Mouse (Mus musculus): ENCODE data around the gene Sephs2. TPM values are rescaled to one million over a fixed set of nuclear protein-coding genes. Genes with fewer than 3 reads are reported as not detected.

The Sephs2 gene
- 59.4 and 59.7 TPM in 2 replicates for polyA plus RNA-seq (2015; fragmentation: Nextera tagmentation; extraction: Ambion mirVana)

DNA sequence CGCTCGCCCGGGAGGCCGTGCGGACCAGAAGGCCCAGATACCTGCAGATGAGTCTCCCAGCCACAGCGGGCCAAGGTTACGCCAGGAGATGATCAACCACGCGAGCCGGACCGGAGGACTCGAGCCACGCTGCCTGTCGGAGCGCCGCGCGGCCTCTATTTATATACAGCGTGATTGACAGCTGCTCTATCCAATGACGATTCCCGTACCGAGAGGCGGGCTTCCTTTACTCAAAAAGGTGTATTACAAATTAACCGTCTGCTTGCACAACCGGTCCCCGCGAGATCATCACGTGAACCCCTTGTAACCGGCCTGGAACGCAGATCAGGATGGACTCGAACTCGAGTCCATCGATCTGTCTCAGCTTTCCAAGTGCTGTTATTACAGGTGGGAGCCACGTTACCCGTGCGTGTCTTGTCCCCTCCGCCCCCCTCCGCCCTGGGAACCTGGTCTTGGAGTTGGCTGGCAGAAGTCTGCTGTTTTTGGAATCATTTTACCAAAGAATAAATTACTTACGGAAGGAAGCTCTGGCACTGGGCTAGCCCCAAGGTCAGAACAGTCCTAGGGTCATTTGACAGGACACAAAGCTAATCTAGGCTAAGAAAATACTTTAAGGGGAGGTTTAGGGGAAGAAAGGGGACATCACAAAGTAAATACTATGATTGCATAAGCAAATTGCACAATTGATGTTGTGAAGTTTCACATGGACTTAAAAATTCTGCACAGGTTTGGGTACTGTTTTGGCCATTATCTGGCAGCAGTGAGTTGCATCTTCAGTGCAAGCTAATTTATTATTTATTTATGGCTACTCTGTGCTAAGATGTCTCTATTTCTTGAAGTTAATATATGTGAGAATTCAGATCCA lies at the start of gene Sephs2:
Sephs2 (minus strand) TSS at position 131 of the 865 bp plus-strand sequence.
- H3K27me3 ChIP-seq (ENCODE audit: control insufficient read depth, insufficient read depth, low read depth, low read length), result no peaks in the 10 kb centered on the region
- H3K36me3 ChIP-seq (ENCODE audit: control insufficient read depth, insufficient read depth, low read length), result peaks cover under 1% of the 10 kb centered on the region
- no peaks in the 10 kb centered on the region for H3K9me3 ChIP-seq (replicated peaks; ENCODE audit: control insufficient read depth, low read length, poor library complexity, severe bottlenecking)
- peak; percentile 94 for ATAC-seq
- H3K4me1 ChIP-seq (ENCODE audit: control insufficient read depth, insufficient read depth, low read length), result peaks cover 18% of the 10 kb centered on the region
- peak within 1 kb of the TSS; percentile 86 for H3K9ac ChIP-seq (ENCODE audit: low read depth, low read length)
- H3K4me2 ChIP-seq (ENCODE audit: low read length), result peak within 1 kb of the TSS; percentile 95
- 3% methylated on average over 39 of the region's 39 CpGs for WGBS
- H3K27ac ChIP-seq (ENCODE audit: low read length), result peak within 1 kb of the TSS; percentile 89
- peak within 1 kb of the TSS; percentile 73 for H3K4me3 ChIP-seq (ENCODE audit: low read depth, low read length)

DNA sequence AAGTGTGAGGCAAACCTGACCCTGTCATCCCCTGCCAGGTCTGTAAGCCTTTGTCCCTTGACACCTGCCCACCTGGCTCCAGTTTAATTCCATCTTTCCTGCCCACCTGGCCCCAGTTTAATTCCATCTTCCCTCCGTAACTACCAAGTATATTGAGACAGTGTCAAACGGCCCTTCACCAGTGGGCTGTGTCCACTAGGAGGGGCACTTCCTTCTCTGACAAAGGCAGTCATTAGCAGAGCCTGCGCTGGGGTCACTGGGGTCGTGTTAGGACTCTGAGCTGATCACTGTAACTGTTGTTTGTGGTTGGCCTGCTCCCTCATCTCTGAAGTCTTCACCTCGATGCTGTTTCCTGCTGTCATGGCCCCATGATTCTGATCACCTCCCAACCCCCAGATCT lies 48.2 kb upstream of the Sephs2 start:
- Histone ChIP-seq H3K4me3 (ENCODE audit: low read depth, low read length) (no peak overlapping the region), H3K27me3 (ENCODE audit: control insufficient read depth, insufficient read depth, low read depth, low read length) (no peaks in the 10 kb centered on the region), H3K4me1 (ENCODE audit: control insufficient read depth, insufficient read depth, low read length) (no peaks in the 10 kb centered on the region), H3K36me3 (ENCODE audit: control insufficient read depth, insufficient read depth, low read length) (no peaks in the 10 kb centered on the region), H3K27ac (ENCODE audit: low read length) (no peak overlapping the region), H3K4me2 (ENCODE audit: low read length) (no peak overlapping the region), H3K9me3 (replicated peaks; ENCODE audit: control insufficient read depth, low read length, poor library complexity, severe bottlenecking) (no peaks in the 10 kb centered on the region), H3K9ac (ENCODE audit: low read depth, low read length) (no peak overlapping the region)
- no peak for ATAC-seq
- 51% methylated on average over 5 of the region's 5 CpGs for WGBS

DNA sequence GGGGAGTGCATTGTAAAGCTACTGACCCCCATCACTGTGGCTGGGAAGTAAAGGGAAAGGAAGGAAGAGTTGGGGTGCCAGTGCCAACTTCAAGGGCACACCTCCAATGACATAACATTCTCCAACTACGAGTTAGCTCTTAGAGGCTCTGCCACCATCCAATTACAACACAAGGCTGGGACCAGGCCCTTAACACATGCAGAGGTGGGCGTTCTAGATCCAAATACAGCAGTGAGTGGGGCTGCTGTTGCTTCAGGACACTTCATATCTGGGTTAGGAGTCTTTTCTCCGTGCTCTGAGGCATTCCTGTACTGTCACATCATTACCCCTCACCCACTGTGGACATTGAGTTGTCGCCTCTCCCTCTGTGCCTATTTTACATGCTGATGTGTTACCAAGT lies 47.3 kb upstream of the Sephs2 start:
- Histone ChIP-seq H3K9ac (ENCODE audit: low read depth, low read length) (no peak overlapping the region), H3K4me2 (ENCODE audit: low read length) (no peak overlapping the region), H3K27ac (ENCODE audit: low read length) (no peak overlapping the region), H3K9me3 (replicated peaks; ENCODE audit: control insufficient read depth, low read length, poor library complexity, severe bottlenecking) (no peaks in the 10 kb centered on the region), H3K4me3 (ENCODE audit: low read depth, low read length) (no peak overlapping the region), H3K36me3 (ENCODE audit: control insufficient read depth, insufficient read depth, low read length) (no peaks in the 10 kb centered on the region), H3K4me1 (ENCODE audit: control insufficient read depth, insufficient read depth, low read length) (no peaks in the 10 kb centered on the region), H3K27me3 (ENCODE audit: control insufficient read depth, insufficient read depth, low read depth, low read length) (no peaks in the 10 kb centered on the region)
- ATAC-seq, result no peak
- WGBS, result 74% methylated on average over 4 of the region's 4 CpGs

DNA sequence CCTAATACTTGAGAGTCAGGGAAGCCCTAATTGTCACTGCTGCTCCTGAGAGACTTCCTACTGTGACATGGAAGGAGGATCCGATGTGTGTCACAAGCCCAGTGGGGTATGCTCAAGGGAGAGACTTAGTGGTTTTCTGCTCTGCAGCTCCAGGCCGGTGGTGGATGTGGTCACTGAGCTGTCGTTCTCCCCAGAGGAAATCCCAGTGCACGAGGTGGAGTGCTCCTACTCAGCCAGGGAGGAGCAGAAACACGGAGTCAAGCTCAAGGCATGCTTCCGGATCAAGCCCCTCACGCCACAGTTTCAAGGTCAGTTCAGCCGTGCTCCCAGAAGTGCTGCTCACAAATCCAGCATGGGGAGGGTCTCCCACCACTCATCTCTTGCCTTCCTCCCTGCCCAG lies 40.1 kb upstream of the Sephs2 start:
- Histone ChIP-seq H3K4me1 (ENCODE audit: control insufficient read depth, insufficient read depth, low read length) (no peaks in the 10 kb centered on the region), H3K36me3 (ENCODE audit: control insufficient read depth, insufficient read depth, low read length) (no peaks in the 10 kb centered on the region), H3K9ac (ENCODE audit: low read depth, low read length) (no peak overlapping the region), H3K4me3 (ENCODE audit: low read depth, low read length) (no peak overlapping the region), H3K4me2 (ENCODE audit: low read length) (no peak overlapping the region), H3K27ac (ENCODE audit: low read length) (no peak overlapping the region), H3K9me3 (replicated peaks; ENCODE audit: control insufficient read depth, low read length, poor library complexity, severe bottlenecking) (no peaks in the 10 kb centered on the region), H3K27me3 (ENCODE audit: control insufficient read depth, insufficient read depth, low read depth, low read length) (no peaks in the 10 kb centered on the region)
- 37% methylated on average over 8 of the region's 8 CpGs for WGBS
- ATAC-seq, result no peak

DNA sequence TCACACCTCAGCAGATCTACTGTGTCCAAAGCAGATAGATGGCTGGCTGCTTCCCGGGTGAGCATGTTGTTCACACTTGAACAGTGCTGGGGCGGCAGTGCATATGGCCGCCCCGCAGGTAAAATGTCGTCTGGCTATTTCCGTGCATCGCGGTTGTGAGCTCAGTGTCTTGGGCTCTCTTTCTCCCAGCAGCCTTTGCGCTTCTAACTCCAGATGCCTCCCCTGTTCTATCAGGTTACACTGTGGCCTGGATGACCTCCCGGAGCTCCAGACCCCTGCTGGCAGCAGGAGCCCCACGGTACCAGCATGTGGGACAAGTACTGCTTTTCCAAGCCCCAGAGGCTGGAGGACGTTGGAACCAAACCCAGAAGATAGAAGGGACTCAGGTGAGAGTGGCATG lies 36.1 kb upstream of the Sephs2 start:
- Histone ChIP-seq H3K9ac (ENCODE audit: low read depth, low read length) (no peak overlapping the region), H3K4me2 (ENCODE audit: low read length) (no peak overlapping the region), H3K4me3 (ENCODE audit: low read depth, low read length) (no peak overlapping the region), H3K27ac (ENCODE audit: low read length) (no peak overlapping the region), H3K27me3 (ENCODE audit: control insufficient read depth, insufficient read depth, low read depth, low read length) (no peaks in the 10 kb centered on the region), H3K4me1 (ENCODE audit: control insufficient read depth, insufficient read depth, low read length) (no peaks in the 10 kb centered on the region), H3K36me3 (ENCODE audit: control insufficient read depth, insufficient read depth, low read length) (no peaks in the 10 kb centered on the region), H3K9me3 (replicated peaks; ENCODE audit: control insufficient read depth, low read length, poor library complexity, severe bottlenecking) (no peaks in the 10 kb centered on the region)
- 74% methylated on average over 12 of the region's 12 CpGs for WGBS
- no peak for ATAC-seq

DNA sequence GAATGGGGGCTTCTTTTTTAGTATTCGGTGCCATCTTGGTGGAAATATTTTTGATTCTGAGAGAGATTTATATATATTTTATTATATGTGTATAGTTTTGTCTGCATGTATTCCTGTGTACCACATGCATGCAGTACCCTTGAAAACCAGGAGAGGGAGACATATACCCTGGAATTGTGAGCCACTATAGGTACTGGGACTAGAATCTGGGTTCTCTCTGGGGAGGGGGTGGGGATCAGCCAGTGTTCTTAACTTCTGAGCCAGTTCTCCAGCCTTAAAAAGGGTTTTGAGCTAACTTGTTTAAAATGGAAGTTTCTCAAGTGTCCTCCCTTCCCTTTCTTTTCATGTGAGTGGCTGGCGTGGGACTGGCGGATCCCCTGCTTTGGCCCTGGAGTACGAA lies 35.0 kb upstream of the Sephs2 start:
- H3K4me1 ChIP-seq (ENCODE audit: control insufficient read depth, insufficient read depth, low read length), result no peaks in the 10 kb centered on the region
- WGBS, result 60% methylated on average over 4 of the region's 4 CpGs
- no peak overlapping the region for H3K27ac ChIP-seq (ENCODE audit: low read length)
- no peak overlapping the region for H3K4me2 ChIP-seq (ENCODE audit: low read length)
- no peak for ATAC-seq
- no peaks in the 10 kb centered on the region for H3K27me3 ChIP-seq (ENCODE audit: control insufficient read depth, insufficient read depth, low read depth, low read length)
- no peaks in the 10 kb centered on the region for H3K9me3 ChIP-seq (replicated peaks; ENCODE audit: control insufficient read depth, low read length, poor library complexity, severe bottlenecking)
- no peak overlapping the region for H3K4me3 ChIP-seq (ENCODE audit: low read depth, low read length)
- no peaks in the 10 kb centered on the region for H3K36me3 ChIP-seq (ENCODE audit: control insufficient read depth, insufficient read depth, low read length)
- no peak overlapping the region for H3K9ac ChIP-seq (ENCODE audit: low read depth, low read length)

DNA sequence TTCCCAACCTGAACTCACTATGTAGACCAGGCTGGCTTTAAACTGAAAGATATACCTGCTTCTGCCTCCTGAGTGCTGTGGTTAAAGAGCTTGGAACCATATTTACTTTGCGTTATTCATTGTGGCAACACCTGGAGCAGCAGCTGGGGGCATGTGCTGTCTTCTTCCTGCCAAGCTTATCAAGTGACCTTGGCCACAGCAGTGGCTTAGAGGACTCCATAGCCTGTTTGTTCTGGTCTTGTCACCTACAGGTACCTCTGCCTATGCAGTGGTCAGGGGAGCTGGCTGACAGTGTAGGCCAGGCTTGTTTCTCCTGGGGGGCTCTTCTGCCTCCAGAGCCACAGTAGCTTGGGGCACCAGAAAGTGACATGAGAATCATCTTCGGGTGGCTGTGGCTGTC lies 34.6 kb upstream of the Sephs2 start:
- Histone ChIP-seq H3K9ac (ENCODE audit: low read depth, low read length) (no peak overlapping the region), H3K4me3 (ENCODE audit: low read depth, low read length) (no peak overlapping the region), H3K36me3 (ENCODE audit: control insufficient read depth, insufficient read depth, low read length) (no peaks in the 10 kb centered on the region), H3K27ac (ENCODE audit: low read length) (no peak overlapping the region), H3K4me1 (ENCODE audit: control insufficient read depth, insufficient read depth, low read length) (no peaks in the 10 kb centered on the region), H3K27me3 (ENCODE audit: control insufficient read depth, insufficient read depth, low read depth, low read length) (no peaks in the 10 kb centered on the region), H3K4me2 (ENCODE audit: low read length) (no peak overlapping the region), H3K9me3 (replicated peaks; ENCODE audit: control insufficient read depth, low read length, poor library complexity, severe bottlenecking) (no peaks in the 10 kb centered on the region)
- 84% methylated on average over 2 of the region's 2 CpGs for WGBS
- ATAC-seq, result no peak

DNA sequence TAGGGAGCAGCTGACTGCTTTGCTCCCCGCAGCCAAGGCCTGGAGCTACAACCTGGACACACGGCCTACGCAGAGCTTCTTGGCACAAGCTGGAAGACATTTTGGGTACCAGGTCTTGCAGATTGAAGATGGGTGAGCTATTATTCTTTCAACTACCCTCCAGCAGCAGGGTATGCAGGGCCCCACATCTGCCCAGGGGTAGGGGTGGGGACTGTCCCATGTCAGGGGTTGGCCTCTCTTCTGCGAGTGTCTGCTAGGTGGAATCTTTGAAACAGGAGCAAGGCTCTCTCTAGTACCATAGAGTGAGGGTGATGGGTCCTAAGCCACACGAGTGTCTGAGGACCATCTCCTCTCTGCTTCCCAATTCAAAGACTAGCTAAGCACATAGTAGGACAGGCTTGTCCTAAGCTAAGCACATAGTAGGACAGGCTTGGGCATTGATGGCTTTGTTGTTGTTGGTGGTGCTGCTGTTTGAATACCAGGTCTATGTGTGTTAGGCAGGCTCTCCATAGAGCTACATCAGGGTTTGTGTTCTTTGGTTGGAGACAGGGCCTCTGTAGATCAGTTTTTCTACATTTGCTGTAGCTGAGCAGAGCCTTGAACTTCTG lies 23.8 kb upstream of the Sephs2 start:
- H3K27ac ChIP-seq (ENCODE audit: low read length), result no peak overlapping the region
- ATAC-seq, result no peak
- H3K27me3 ChIP-seq (ENCODE audit: control insufficient read depth, insufficient read depth, low read depth, low read length), result no peaks in the 10 kb centered on the region; the same call in 1 of the 2 replicates
- no peak overlapping the region for H3K9ac ChIP-seq (ENCODE audit: low read depth, low read length)
- H3K4me1 ChIP-seq (ENCODE audit: control insufficient read depth, insufficient read depth, low read length), result no peaks in the 10 kb centered on the region
- no peak overlapping the region for H3K4me3 ChIP-seq (ENCODE audit: low read depth, low read length)
- H3K9me3 ChIP-seq (replicated peaks; ENCODE audit: control insufficient read depth, low read length, poor library complexity, severe bottlenecking), result no peaks in the 10 kb centered on the region
- no peaks in the 10 kb centered on the region for H3K36me3 ChIP-seq (ENCODE audit: control insufficient read depth, insufficient read depth, low read length)
- WGBS, result 91% methylated on average over 5 of the region's 5 CpGs
- no peak overlapping the region for H3K4me2 ChIP-seq (ENCODE audit: low read length)

DNA sequence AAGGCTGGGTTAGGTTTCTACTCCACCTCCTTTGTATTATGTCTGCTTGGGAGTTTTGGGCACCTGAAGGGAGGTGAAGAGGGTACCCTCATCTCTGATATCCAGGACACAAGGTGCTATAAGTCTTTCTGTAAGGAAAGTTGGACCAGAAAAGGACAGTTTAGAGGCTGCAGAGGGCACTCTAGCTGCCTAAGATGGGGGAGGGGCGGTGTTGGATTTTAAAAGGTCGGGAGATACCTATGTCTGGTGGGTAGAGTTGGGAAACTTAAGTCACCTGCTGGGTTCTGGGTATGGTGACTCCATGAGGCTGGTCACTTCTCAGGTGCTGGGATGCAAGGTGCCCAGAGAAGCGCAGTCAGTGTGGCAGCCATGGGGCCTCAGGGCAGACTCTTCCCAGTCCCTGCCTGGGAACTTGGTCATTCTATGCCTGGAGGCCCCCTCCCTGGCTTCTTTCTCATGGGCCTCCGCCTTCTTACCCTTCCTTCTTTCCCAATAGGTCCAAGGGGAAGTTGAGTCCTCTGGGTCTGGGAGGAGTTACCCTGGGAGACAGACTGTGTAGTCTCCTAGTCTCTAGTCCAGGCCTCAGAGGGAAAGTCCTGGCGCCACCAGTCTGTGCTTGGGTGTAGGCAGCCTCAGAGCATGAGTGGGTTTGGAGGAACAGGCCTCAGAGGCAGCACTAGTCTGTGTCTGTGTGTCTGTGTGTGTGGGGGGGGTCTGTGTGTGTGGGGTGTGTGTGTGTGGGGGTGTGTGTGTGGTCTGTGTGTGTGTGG lies 23.1 kb upstream of the Sephs2 start:
- Histone ChIP-seq H3K36me3 (ENCODE audit: control insufficient read depth, insufficient read depth, low read length) (no peaks in the 10 kb centered on the region), H3K4me1 (ENCODE audit: control insufficient read depth, insufficient read depth, low read length) (no peaks in the 10 kb centered on the region), H3K9ac (ENCODE audit: low read depth, low read length) (no peak overlapping the region), H3K4me2 (ENCODE audit: low read length) (no peak overlapping the region), H3K27ac (ENCODE audit: low read length) (no peak overlapping the region), H3K27me3 (ENCODE audit: control insufficient read depth, insufficient read depth, low read depth, low read length) (no peaks in the 10 kb centered on the region), H3K9me3 (replicated peaks; ENCODE audit: control insufficient read depth, low read length, poor library complexity, severe bottlenecking) (no peaks in the 10 kb centered on the region), H3K4me3 (ENCODE audit: low read depth, low read length) (no peak overlapping the region)
- no peak for ATAC-seq
- WGBS, result 86% methylated on average over 5 of the region's 5 CpGs
